Mouse (Mus musculus) lung, adult 2 months (tissue): ENCODE measurements around the gene Camkv. TPM values are rescaled to one million over a fixed set of nuclear protein-coding genes. Genes with fewer than 3 reads are reported as not detected.
A peak's percentile ranks its signal among the peaks of the same experiment; 100 is the strongest.

Experiments
- DNase-seq: peaks from one replicate; pipeline ENCODE4 v3.0.0; 2022
- H3K4me1 ChIP-seq: fragments of 200-500 bp; 2 replicates; pipeline ENCODE4 v1.6.1; 2011; ENCODE audit warnings: low read length; ENCODE audit not compliant: control insufficient read depth, insufficient read depth
- H3K4me3 ChIP-seq: fragments of 200-500 bp; replicated peaks from 2 replicates; pipeline ENCODE3; 2011; ENCODE audit warnings: low read depth, mild to moderate bottlenecking, control low read depth, low read length; ENCODE audit errors: extremely low read depth
- CTCF ChIP-seq: fragments of 200-500 bp; IDR thresholded peaks from 2 replicates; pipeline ENCODE4 v1.5.1; 2011; ENCODE audit warnings: mild to moderate bottlenecking, low read length, control low read depth; ENCODE audit not compliant: insufficient read depth
- POLR2A ChIP-seq: fragments of 200-500 bp; IDR thresholded peaks from 2 replicates; pipeline ENCODE4 v1.6.1; 2011; ENCODE audit warnings: low read depth, mild to moderate bottlenecking, control low read depth, low read length, borderline replicate concordance; ENCODE audit errors: extremely low read depth
- WGBS: fragments of 180-500 bp; shearing (Covaris S2); methylation state at CpG from one replicate; pipeline ENCODE4 v1.1.7; 2018; 5-methylcytosine and 5-hydroxymethylcytosine counted together
- polyA plus RNA-seq: library from polyadenylated mRNA; depleted of rRNA; stranded (reverse); fragments of >200 nt; gene quantifications from 2 replicates; pipeline ENCODE4 v1.2.3, GENCODE M21; 2012

Gene Camkv
- polyA plus RNA-seq, 1 experiment = 0.09 TPM

GRCm38 (mm10) chr9:107919441-107919840 lies 16.0 kb upstream of the Camkv start:
- WGBS = 79% methylated on average over 5 of the region's 5 CpGs

DNA sequence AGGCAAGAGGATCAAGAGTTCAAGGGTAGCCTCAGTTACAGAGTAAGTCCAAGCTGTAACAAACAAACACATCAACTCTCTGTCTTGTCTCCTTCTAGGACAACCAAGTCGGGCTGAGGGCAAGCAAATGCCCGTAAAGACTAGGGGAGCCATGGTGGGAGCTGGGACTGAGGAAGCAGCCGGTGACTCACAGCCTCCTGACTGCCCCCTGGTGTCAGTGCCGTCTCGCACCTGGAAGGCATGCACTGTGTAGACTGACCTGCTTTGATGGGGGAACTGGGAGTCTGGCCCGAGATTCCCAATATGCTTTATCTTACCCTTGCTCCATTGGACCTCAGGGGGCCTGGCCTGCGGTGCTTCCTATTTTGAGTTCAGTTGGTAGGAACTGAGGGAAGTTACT lies 12.5 kb upstream of the Camkv start:
- Histone ChIP-seq H3K4me3 (no peak overlapping the region), H3K4me1 (no peaks in the 10 kb centered on the region)
- peak; percentile 23 for DNase-seq
- TF ChIP-seq POLR2A = no peak
- peak; percentile 74 for TF ChIP-seq CTCF
- WGBS = 36% methylated on average over 7 of the region's 7 CpGs

More at GRCm38 (mm10) chr9:107919441-107919840, 16.0 kb upstream of the Camkv start:
- Histone ChIP-seq H3K4me1 (no peaks in the 10 kb centered on the region), H3K4me3 (no peak overlapping the region)
- TF ChIP-seq CTCF (no peak), POLR2A (no peak)
- no peak for DNase-seq

DNA sequence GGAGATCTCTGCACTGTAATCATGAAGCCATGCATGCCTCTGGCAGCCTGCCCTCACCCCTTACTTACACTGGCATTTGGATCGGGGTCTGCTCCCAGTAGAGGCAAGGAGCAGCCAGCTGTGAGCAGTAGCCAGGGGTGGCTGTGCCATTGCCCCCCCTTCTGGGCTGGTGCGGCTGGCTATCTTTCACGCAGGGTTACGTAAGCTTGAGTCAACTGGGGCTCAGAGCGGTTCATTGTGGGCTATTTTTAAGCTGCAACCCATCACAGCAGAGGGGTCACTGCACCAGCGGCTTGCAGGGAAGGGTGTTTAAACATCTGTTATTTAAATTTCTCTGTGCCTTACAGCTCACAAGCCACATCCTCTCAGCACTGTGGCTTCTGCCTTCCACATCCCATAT lies 11.5 kb upstream of the Camkv start:
- H3K4me3 ChIP-seq = no peak overlapping the region
- no peaks in the 10 kb centered on the region for H3K4me1 ChIP-seq
- TF ChIP-seq CTCF = no peak
- no peak for TF ChIP-seq POLR2A
- no peak for DNase-seq
- WGBS = 32% methylated on average over 6 of the region's 6 CpGs

- Histone ChIP-seq H3K4me1 (no peaks in the 10 kb centered on the region), H3K4me3 (no peak overlapping the region)
- no peak for TF ChIP-seq CTCF
- TF ChIP-seq POLR2A = no peak
- no peak for DNase-seq
- 53% methylated on average over 3 of the region's 3 CpGs for WGBS
These were observed 10.2 kb upstream of the Camkv start for GRCm38 (mm10) chr9:107925251-107925650.

DNA sequence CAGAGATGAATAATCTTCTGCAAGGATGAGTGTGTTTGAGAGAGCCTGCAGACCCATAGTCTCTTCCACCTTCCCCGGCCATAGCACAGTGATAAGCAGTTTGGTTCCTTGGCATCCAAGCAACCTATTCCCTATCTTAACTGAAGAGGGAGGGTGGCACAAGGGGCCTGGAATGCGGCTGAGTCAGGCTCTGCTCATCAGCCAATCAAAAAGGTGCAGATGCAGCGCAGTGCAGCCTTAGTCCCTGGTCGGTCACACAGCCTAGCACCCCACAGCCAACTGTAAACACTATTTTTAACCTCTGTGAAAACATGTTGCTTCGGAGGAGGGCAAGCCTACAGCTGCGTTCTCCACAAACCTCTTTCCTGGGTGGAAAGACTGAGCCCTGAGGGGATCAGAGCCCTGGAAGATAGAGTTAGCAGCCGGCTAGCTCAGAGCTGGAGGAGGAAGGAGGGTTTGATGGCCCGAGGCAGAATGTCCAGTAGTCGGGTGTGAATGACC lies 8.5 kb upstream of the Camkv start:
- TF ChIP-seq POLR2A = no peak
- no peak for TF ChIP-seq CTCF
- Histone ChIP-seq H3K4me3 (no peak overlapping the region), H3K4me1 (no peaks in the 10 kb centered on the region)
- 34% methylated on average over 9 of the region's 9 CpGs for WGBS
- no peak for DNase-seq

DNA sequence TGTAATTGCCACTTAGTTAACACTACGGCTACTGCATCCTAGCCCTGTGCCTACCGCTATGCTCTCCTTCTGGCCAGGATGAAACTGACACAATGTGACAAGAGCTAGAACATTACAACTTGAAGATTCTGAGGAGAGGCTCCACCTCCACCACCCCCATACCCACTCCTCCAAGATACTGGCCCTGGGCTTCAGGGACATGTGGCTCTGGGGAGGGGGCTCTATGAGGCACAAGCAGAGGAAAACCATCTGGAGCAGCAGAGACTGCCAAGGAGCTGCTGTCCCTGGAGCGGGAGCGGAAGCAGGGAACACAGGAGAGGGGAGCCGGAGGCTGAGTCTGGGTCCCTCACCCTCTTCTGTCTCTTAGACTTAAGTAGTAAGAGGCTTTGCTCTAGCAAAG lies 7.7 kb upstream of the Camkv start:
- no peaks in the 10 kb centered on the region for H3K4me1 ChIP-seq
- WGBS = 66% methylated on average over 5 of the region's 5 CpGs
- DNase-seq = no peak
- no peak overlapping the region for H3K4me3 ChIP-seq
- TF ChIP-seq CTCF (no peak), POLR2A (no peak)

GRCm38 (mm10) chr9:107928169-107928568 lies 7.3 kb upstream of the Camkv start, which contains the start of gene Actl11:
Actl11 (plus strand) TSS chr9:107928469.
- DNase-seq = no peak
- Histone ChIP-seq H3K4me1 (no peaks in the 10 kb centered on the region), H3K4me3 (no peak within 1 kb of the TSS)
- no peak for TF ChIP-seq POLR2A
- TF ChIP-seq CTCF = no peak
- WGBS = 67% methylated on average over 3 of the region's 3 CpGs

- Histone ChIP-seq H3K4me3 (no peak overlapping the region), H3K4me1 (no peaks in the 10 kb centered on the region)
- no peak for TF ChIP-seq CTCF
- no peak for TF ChIP-seq POLR2A
- WGBS = 75% methylated on average over 4 of the region's 4 CpGs
- DNase-seq = no peak
These were observed 3.3 kb upstream of the Camkv start for GRCm38 (mm10) chr9:107932221-107932620.

DNA sequence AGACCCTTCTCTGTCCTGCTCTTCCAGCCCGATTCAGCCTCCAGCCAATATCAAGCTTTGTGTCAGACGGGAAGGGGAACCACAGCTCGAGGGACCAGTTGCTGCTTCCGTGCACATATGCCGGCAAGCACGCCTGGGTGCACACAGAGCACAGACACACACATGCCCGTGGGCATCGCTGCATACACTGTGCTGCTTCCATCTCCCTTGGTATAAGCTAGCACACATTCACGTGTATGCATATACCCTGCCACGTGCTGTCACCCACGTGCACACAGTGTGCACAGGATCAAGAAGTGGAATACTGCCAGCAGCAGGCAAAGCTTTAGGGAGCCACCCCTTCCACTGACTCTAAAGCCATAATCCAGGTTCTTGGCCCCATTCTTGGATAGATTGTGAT lies 1.3 kb upstream of the Camkv start:
- H3K4me3 ChIP-seq = no peak overlapping the region
- no peak for TF ChIP-seq POLR2A
- no peak for TF ChIP-seq CTCF
- H3K4me1 ChIP-seq = no peaks in the 10 kb centered on the region
- no peak for DNase-seq
- WGBS = 81% methylated on average over 11 of the region's 11 CpGs

DNA sequence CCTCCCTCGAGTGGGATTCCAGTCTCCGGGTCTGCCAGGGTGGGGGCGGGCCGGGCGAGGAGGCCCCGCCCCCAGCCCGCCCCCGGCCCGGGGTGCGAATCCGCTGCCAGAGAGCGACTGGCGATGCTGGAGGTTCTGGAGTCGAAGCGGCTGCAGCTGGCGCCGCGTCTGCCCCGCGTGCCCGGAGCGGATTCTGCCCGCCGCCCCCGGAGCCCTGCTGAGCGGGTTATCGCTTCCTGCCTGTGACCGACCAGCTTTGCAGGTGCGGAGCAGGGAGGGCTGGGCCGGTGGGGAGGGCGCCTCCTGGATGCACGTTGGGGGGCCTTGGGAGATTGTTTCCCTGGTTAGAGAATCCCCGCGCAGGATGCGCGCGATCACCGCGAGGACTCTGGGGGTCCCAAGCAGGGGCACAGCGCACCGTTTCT lies 328 bp downstream of the Camkv start:
- Histone ChIP-seq H3K4me3 (no peak overlapping the region), H3K4me1 (no peaks in the 10 kb centered on the region)
- 1% methylated on average over 41 of the region's 41 CpGs for WGBS
- no peak for DNase-seq
- TF ChIP-seq CTCF (no peak), POLR2A (no peak)
